Comparison of ENCODE assay signal across 10 mouse cellular contexts in genomic region chr1:153489540-153489939, GRCm38 (mm10).
"Had no signal": no experiment of that assay in that cellular context is flagged by ENCODE, and none has a peak within 500 bp of the region (broad histone marks: within the 10 kb centered on the region; RNA-seq: fewer than 3 reads in every experiment).

No protein-coding gene starts in this region.

- H3K9me3 ChIP-seq: limb, embryonic 13.5 days; liver, embryonic 15.5 days; lung, embryonic 15.5 days; midbrain, embryonic 10.5 days; midbrain, embryonic 15.5 days had no signal

- DNase-seq: kidney, adult 18-20 months; left cerebral cortex, postnatal 4 days; right cerebral cortex, postnatal 4 days had no signal

- H3K27ac ChIP-seq: limb, embryonic 13.5 days; liver, embryonic 15.5 days; lung, embryonic 15.5 days; midbrain, embryonic 10.5 days; midbrain, embryonic 15.5 days had no signal

- H3K36me3 ChIP-seq: limb, embryonic 13.5 days; lung, embryonic 15.5 days; midbrain, embryonic 15.5 days had no signal

- H3K9ac ChIP-seq: limb, embryonic 13.5 days; liver, embryonic 15.5 days; lung, embryonic 15.5 days; midbrain, embryonic 15.5 days had no signal

- H3K27me3 ChIP-seq: limb, embryonic 13.5 days; liver, embryonic 15.5 days; lung, embryonic 15.5 days; midbrain, embryonic 15.5 days had no signal

- H3K4me2 ChIP-seq: limb, embryonic 13.5 days; liver, embryonic 11.5 days; liver, embryonic 15.5 days; lung, embryonic 15.5 days; midbrain, embryonic 15.5 days had no signal

- H3K4me3 ChIP-seq: layer of hippocampus, adult 2 months; limb, embryonic 13.5 days; liver, embryonic 15.5 days; lung, embryonic 15.5 days; midbrain, embryonic 10.5 days; midbrain, embryonic 15.5 days had no signal

- ATAC-seq: midbrain, embryonic 15.5 days had no signal
